ENCODE assay signal across 17 mouse cellular contexts in genomic region chr6:33814386-33814785, GRCm38 (mm10).
"Had no signal": no experiment of that assay in that cellular context is flagged by ENCODE, and none has a peak within 500 bp of the region (broad histone marks: within the 10 kb centered on the region; RNA-seq: fewer than 3 reads in every experiment).

No protein-coding gene starts in this region.

- DNase-seq: liver, postnatal 0 days; lung, adult 2 months; lung, postnatal 14 days; lung, postnatal 36 days; right cerebral cortex, postnatal 14 days; thymus, adult 18-20 months; thymus, postnatal 14 days; thymus, postnatal 36 days had no signal

- H3K27ac ChIP-seq: lung, embryonic 15.5 days; macrophage; midbrain, embryonic 13.5 days; midbrain, embryonic 15.5 days; neural tube, embryonic 12.5 days; stomach, embryonic 15.5 days had no signal

- H3K4me2 ChIP-seq: lung, embryonic 15.5 days; midbrain, embryonic 11.5 days; midbrain, embryonic 13.5 days; midbrain, embryonic 15.5 days; neural tube, embryonic 12.5 days; stomach, embryonic 15.5 days had no signal

- ATAC-seq: liver, postnatal 0 days; lung, postnatal 0 days; midbrain, embryonic 13.5 days; midbrain, embryonic 15.5 days had no signal

- H3K9me3 ChIP-seq: lung, embryonic 15.5 days; megakaryocyte, embryonic 14.5 days; midbrain, embryonic 13.5 days; midbrain, embryonic 15.5 days; neural tube, embryonic 12.5 days; stomach, embryonic 15.5 days had no signal

- H3K36me3 ChIP-seq: lung, embryonic 15.5 days; midbrain, embryonic 13.5 days; midbrain, embryonic 15.5 days; neural tube, embryonic 12.5 days; stomach, embryonic 15.5 days had no signal

- H3K9ac ChIP-seq: liver, postnatal 0 days; lung, embryonic 15.5 days; midbrain, embryonic 13.5 days; midbrain, embryonic 15.5 days; neural tube, embryonic 12.5 days; stomach, embryonic 15.5 days had no signal

- H3K27me3 ChIP-seq: lung, embryonic 15.5 days; megakaryocyte, embryonic 14.5 days; midbrain, embryonic 13.5 days; midbrain, embryonic 15.5 days; neural tube, embryonic 12.5 days; stomach, embryonic 15.5 days had no signal

- H3K4me3 ChIP-seq: lung, embryonic 15.5 days; megakaryocyte, embryonic 14.5 days; midbrain, embryonic 13.5 days; midbrain, embryonic 15.5 days; neural tube, embryonic 12.5 days; stomach, embryonic 15.5 days had no signal

- H3K4me1 ChIP-seq: lung, embryonic 15.5 days; neural tube, embryonic 12.5 days; stomach, embryonic 15.5 days had no signal
